Mouse (Mus musculus) lung, adult 18-20 months (tissue): ENCODE measurements around the gene Sh3rf1.

Experiments
- DNase-seq, 2 experiments: peaks; one replicate each; pipeline ENCODE4 v3.0.0; 2022; ENCODE audit warnings: mixed read lengths in 2 of 2

The Sh3rf1 gene

GRCm38 (mm10) chr8:61264881-61265280, 41.2 kb downstream of the Sh3rf1 start:
- peak in 1 of 2 experiments; percentile 14 for DNase-seq

GRCm38 (mm10) chr8:61265390-61265789, 41.7 kb downstream of the Sh3rf1 start:
- DNase-seq: peak; percentile 74 to 80

GRCm38 (mm10) chr8:61267061-61267460, 43.4 kb downstream of the Sh3rf1 start:
- DNase-seq: no peak

DNA sequence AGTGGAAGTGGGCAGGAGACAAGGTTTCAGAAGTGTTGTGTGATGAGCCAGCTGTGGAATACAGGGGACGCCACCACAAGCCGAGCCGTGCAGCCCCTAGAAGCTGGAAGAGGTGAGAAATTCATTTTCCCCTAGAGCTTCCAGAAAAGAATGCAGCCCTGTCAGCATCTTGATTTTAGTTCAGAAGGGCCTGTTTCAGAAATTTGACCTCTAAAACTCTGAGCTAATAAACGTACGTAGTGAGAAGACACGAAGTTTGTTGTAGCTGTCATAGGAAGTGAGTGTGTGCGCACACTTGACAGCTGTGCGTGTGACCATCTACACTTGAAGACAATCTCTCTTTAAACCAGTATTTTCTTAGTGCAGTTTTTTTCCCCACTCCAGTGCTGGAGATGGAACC, 44.0 kb downstream of the Sh3rf1 start:
- no peak for DNase-seq

DNA sequence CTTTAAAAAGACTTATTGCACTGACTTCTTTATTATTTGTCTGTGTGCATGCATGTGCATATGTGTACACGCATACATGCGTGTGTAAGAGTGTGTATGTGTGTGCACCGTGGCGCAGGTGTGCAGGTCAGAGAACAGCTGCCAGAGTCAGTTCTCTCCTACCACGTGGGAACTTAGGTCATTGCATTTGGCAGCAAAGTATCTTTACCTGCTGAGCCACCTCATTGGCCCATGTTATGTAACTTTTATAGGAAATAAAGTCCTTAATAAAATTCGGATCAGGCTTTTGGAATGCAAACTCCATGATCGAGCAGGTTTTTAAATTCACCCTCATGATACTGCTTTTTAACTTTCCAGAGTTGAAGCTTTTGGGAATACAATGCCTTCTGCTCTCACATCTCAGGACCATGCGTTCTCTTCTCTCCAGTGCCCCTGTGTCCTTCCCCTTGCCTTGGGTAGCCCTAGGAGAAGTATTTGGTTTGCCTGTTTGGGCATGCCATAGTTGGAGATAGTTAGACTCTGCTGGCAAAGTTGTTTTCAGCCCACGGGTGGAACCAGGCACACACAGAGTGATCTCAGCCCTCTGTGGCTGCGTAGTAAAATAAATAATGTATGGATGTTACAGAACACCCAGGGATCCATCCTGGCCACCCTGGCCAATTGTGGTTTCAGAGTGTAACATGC, 44.7 kb downstream of the Sh3rf1 start:
- DNase-seq: no peak

GRCm38 (mm10) chr8:61270016-61270415, 46.3 kb downstream of the Sh3rf1 start:
- no peak for DNase-seq

DNA sequence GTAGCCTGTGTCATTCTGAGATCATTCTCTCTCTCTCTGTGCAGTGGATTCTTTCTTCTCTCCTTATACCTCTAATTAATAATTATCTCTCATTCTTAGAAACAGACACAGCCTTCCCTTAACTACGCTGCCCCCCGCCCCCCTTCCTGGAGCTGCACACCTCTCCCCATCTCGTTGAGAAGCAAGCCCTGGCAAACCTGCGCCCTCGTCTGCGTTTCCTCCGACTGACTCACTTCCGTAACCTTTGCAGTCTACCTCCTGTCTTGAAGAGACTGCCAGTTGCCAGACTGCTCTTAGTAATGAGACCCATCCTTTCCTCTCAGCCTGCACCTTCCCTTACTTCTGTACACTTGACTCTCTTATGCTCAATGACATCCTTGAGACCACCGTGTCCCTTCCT, 46.9 kb downstream of the Sh3rf1 start:
- DNase-seq: no peak

DNA sequence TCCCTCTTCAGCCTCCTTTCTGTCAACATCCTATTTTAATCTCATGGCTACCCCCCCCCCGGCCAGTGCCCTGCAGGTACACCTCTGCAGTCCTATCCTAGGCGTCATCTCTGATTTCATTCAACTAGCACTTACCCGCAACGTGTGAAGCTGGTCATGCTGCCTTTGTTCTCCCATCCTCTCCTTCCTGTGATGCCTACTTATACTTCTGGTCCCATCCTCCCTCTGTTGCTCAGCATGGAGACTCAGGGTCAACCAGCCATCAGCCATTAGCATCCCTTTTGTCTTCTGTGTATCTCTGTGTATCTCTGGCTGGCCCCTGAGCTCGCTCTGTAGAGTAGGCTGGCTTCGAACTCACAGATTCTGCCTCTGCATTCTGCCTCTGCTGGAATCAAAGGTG, 47.3 kb downstream of the Sh3rf1 start:
- DNase-seq: no peak

DNA sequence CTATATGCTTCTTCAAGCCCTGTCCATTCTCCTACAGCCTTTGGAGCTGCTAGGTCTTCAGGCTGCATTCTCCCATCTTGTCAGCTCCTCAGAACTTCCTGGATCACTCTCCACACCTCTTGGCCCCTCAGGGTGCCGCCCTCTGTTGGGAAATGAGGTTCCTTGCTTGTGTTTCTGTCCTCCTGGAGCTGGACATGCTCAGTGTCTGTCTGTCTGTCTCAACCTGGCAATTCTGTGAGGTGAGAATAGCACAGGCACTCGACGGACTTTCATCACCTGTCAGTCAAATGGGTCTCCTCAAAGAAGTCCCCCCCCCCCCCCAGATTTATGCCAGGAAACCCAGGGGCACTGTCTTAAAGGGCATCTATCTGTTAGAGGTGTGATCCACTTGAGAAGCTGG, 49.2 kb downstream of the Sh3rf1 start:
- DNase-seq: no peak

GRCm38 (mm10) chr8:61273307-61274221, 49.9 kb downstream of the Sh3rf1 start:
- no peak for DNase-seq

DNA sequence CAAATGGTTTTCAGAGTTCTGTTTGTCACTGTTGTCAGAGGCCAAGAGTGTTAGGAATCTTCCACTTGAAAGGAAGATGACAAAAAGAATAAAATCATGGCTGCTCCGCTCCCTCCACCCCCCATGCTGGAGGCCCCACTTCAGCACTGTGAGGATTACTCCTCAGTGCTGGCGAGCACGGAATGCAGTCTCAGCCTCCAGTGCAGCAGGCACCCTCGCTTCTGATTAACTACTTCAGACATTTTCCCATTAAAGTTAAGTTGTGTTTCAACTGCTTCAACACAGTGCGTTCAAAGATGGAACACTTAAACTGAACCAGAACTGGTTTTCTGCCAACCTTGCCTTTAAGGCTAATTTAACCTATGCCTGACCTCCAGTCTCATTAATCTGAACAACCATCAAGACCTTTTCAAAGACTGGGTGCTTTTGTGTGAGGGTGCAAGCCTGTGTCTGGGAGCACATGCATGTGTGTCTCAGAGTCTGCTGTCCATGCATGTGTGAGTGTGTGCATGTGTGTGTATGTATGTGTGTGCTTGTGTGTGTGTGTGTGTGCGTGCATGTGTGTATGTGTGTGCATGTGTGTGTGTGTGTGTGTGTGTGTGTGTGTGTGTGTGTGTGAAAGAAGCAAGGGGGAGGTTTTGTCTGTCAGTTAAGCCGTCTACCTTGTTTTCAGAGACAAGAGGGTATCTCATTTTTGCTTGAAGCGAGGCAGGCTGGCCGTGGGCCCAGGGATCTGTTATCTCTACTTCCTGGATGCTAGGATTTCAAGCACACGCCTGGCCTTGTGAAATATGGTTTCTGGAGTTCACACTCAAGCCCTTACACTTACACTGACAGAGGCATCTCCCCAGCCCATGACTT, 51.2 kb downstream of the Sh3rf1 start:
- DNase-seq: peak; percentile 29 to 56

DNA sequence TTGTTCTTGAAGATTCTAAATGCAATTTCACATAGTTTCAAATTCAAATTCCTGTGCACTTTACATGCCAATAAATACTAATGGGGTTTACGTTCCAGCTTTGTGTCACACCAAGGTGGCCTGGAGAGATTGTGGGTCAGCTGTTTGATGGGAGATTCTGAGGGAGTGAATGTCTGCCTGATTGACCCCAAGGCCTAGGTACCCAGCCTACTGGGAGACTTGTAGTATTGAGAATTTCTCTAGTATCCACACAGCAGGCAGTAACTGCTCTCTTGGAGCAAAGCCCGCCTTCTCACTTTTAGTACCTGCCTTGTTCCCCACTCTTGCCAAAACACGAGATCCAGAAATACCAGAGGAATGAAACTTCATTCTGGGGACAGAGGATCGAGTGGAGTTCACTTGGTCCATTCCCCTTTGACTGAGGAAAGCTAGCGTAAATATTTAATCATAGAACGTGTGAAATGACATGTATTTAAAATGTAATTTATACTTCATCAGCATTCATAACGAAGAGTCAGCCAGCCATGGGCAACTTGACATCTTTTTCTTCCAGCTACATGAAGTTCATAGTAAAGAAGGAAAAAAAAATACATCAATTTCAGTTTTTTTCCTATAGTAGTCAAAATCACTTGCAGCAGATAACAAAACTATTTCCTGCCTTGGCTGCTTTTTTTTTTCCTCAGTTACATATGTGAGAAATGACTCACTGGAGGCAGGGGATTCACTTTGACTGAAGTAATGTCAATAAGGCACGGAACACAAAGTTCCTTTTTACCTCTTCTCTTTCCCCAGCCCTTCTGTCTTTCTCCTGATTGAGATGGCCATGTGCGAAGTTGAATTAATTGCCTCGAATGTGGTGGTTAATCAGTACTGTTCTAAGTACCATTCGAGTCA, 52.0 kb downstream of the Sh3rf1 start:
- peak in 1 of 2 experiments; percentile 43 for DNase-seq

DNA sequence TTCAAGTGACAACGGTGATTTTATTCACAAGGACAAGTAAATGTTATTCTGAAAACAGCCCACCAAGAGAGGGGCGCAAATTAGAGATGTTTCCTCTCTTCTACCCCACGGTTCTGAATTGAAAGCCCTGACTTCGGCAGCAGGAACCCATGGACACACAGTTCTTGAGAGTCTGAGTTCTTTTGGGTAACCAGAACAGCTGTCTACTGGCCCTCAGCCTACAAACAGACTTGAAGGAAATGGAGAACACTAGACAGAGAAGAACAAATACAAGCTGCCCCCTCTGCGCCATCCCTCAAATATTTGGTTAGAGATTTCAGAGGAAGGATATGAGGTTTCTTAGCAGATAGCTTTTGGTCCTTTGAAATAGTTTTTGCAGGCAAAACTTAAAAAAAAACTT, 52.7 kb downstream of the Sh3rf1 start:
- peak; percentile 49 to 71 for DNase-seq

DNA sequence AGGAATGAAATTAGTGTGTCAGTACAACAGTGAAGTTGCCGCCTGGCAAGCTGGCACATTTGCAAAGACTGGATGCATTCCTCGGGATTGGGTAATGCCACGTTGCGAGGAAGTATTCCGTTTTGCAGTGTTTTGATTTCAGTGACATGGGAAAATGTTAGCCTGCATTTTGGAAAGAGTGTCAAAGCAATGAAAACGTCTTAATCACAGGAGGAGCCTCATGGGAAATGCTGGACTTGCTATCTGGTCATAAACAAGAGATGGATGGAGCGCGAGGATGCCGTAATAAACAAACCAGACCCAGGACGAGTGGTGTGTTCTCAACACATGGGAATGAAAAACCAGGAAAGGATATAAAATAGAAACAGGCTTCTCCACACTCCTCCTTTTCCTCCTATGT, 55.4 kb downstream of the Sh3rf1 start:
- DNase-seq: no peak

DNA sequence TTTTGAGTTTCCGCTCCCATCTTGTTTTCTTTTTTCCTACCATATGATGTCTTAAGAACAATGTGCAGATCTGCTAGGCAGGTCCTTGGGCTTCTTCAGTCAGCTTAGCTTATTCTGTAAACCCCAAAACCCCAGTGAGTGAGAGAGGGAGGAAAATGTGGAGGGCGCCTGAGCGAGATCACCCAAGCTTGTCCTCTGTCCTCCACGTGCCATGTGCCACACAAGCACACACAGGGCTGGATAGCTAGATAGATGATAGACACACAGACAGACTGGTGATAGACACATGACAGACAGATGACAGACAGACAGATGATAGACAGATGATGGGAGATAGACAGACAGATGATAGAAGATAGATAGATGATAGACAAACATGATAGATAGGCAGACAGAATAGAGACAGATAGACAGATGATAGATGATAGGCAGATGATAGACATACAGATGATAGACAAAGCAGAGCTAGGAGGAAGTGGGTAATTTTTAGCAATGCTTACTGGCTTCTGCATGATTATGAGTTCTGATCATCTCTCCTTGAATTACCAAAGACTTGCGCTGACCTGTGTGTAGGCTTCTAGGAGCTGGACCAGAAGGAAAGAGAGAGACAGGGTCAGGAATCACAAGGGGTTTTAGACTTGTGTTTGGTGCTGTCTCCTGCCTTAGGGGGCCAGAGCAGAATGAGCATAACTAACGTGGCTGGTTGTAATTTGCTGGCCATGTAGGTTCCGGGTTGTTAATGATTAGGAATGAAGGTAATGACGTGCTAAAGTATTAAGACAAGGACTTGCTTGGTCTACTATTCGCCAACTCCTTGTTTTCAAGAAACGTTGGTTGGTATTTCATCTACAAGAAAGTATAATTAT, 58.9 kb downstream of the Sh3rf1 start:
- DNase-seq: no peak

DNA sequence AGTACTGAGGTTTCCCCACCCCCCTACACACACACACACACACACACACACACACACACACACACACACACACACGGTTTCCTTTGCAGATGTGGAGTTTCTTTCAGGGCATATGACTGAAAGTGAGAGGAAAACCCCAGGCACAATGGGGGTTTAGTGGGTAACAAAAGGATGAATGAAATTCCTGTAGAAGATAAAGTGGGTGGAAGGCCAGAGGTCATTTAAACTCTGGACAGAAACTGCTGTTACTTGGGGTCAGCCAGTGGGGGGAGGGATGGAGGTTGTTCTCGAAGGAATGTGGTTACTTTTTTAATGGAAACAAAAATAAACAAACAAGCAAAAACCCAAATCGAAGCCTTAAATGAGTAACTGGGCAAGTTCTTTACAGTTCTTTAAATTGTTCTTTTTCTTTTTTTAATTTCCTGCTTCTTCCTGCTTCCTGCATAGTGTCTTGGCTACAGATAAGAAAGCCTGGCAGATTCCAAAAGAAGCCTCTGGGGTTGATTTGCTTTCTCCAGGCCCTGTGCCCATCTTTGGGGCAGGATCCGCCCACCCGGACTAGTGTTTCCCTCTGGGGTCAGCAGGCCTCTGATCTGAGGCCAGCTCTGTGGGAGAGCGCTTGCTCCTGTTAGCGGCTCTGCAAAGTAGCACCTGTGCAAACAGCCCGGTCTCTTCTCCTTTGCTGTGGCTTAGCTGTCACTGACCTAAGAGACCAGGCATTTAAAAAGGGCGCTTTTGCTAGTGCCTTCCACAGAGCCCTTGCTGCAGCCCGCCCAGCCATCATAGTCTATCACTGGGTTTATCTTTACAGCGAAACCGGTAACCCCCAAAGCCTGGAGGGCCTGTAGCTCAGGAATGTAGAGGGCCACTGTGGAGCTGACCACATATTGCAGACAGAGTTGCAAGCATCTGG, 59.8 kb downstream of the Sh3rf1 start:
- peak; percentile 36 to 49 for DNase-seq

- no peak for DNase-seq
Measured at GRCm38 (mm10) chr8:61285896-61286295, 62.2 kb downstream of the Sh3rf1 start.

DNA sequence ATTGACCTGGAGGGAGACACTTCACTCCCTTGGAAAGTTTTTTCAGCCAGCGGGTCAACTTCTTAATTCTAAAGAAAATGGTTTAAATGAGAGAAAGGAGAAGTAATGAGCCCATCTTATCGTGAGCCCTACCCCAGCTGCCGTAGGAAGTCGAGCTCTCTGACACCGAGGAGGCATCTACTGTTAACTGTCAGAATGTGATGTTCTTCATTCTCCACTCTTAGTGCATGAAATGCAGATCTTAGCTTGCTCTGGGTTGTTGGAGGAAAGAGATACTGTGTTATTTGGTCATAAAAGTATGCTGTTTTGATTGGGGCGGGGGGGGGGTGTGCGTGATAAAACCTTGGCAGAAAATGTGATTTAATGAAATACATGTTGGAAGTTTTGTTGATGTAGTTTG, 62.7 kb downstream of the Sh3rf1 start:
- DNase-seq: no peak

- DNase-seq: no peak
Measured at GRCm38 (mm10) chr8:61286795-61287385, 63.2 kb downstream of the Sh3rf1 start.
